Mouse (Mus musculus) right cerebral cortex, postnatal 10 days (tissue): ENCODE measurements at regions not wholly inside any gene's neighbourhood (a gene's known extent, or its start where the extent isn't known, plus 50 kb on each side); places are given as distances from the start of the nearest gene placed in this dataset.
A peak's percentile ranks its signal among the peaks of the same experiment; 100 is the strongest.

Experiments used
- DNase-seq, 2 experiments: peaks; one replicate each; pipeline ENCODE4 v3.0.0; 2021; ENCODE audit warnings: low spot score in 2 of 2

DNA sequence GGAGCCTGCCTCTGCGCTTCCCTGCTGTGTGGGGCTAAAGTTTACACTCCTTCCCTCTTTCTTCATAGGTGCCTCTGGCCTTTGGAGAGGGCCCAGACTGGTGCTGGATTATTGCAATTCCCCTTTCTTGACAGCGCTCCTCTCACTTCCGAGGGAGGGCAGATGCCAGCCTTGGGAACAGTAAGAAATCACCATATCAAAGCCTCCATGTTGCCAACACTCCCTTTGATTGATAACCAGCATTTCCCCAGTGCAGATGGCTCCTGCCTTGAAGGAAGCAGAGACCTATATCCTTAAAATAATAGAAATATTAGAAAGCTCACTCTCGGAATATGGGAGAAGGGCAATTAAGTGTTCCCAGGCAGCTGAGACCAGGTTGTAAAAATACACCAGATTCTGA is 63.1 kb upstream of the Cep295 start:
- DNase-seq = no peak

DNA sequence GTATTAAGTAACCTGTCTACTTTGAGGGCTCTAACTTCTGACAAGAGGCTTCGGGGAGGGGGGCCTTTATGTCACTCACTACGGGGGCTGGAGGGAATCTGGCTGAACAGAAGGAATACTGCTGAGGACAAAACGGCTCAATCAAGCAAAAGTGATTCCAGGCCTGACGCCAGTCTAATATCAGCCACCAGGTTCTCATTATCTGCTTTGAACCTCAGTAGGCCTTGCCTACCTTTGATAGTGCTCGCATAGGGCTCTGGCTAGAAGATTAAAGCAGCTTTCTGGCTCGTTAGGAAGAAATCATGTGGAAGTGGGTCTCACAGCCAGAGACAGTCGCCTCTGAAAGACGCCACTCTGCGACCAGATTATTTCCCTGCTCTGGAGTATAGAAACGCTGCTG is 64.3 kb upstream of the Cep295 start:
- DNase-seq = no peak

DNA sequence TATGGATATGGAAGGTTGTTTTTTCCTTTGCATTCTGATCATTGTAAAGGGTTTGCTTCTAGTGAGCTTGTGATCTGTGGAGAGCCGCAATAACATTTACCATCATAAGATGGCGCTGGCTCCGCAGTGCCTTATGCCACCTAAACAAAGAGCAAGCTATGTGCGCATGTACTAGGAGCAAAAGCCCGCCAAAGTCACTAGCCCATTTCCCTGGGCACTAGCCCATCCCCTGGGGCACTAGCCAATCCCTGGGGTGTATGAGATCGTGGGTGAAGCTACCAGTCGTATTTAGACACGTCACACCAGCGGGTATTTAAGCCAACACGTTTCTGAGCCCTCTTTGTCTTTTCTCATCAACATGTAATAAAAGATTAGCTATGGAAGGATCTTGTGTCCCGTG is 59.0 kb upstream of the Smco4 start:
- peak in 1 of 2 experiments; percentile 36 for DNase-seq

DNA sequence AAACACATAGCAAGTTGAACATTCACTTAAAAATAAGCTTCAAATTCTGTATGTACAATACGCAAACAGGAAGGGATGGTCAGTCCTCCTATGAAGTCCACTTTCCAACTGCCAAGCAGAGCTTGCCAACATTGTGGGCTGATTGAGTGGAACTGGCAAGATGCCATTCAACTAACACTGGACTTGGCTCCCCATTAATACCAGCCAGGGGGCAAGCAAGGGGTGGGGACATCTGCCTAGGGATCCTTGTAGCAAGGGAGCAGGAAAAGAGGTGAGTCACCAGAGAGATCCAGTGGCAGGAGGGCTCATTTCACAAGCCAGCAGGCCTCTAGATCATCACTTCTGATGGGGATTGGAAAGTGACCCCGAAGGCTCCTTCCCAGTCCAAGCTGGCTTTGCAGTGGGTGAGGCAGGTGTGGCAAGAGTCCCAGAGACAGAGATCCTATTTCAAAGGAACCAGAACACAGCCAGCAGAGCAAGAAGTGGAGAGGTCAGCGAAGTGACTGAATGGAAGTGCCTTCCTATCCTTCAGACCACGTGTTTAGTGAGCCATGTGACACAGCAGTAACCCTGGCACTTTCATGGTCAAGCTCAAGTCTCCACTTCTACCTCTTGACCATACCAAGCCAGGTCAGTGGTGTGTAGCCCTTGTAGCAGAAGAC is 53.8 kb upstream of the Smco4 start:
- DNase-seq = no peak

DNA sequence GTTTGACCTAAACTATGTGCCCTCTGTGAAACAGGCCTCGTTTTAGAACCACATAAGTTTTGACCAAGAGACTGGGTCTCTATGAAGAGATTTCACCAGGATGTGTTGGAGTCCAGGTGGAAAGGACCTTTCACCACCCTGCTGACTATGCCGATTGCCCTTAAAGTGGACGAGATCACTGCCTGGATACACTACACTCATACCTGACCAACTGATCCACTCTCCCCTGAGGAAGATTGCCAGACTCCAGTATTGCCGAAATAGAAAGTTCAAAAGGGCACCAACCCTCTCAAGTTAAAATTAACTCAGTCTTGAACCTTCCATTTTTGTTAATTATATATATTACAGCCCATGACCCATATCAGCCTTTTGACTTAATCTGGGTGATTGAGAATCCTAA is 51.1 kb upstream of the Smco4 start:
- DNase-seq = no peak
